Mouse (Mus musculus) midbrain, embryonic 15.5 days (tissue): Measurements from ENCODE around the gene Barhl2. TPM values are rescaled to one million over a fixed set of nuclear protein-coding genes. Genes with fewer than 3 reads are reported as not detected.

Source experiments
- ATAC-seq: fragments of 200-750 bp; cut with Nextera tagmentation; replicated peaks from 2 replicates; pipeline ENCODE4 v1.8.0; 2017; ENCODE audit warnings: moderate TSS enrichment
- H3K27ac ChIP-seq: fragments of 300-500 bp; sonication (generic); 2 replicates; pipeline ENCODE4 v1.5.1; 2015; ENCODE audit warnings: mild to moderate bottlenecking, inconsistent platforms
- H3K27me3 ChIP-seq: fragments of 300-500 bp; sonication (generic); replicated peaks from 2 replicates; pipeline ENCODE4 v1.6.1; 2015; ENCODE audit warnings: inconsistent platforms
- H3K36me3 ChIP-seq: fragments of 300-500 bp; sonication (generic); replicated peaks from 2 replicates; pipeline ENCODE4 v1.6.1; 2015; ENCODE audit warnings: inconsistent platforms
- H3K4me1 ChIP-seq: fragments of 300-500 bp; sonication (generic); 2 replicates; pipeline ENCODE4 v1.6.1; 2015; ENCODE audit warnings: inconsistent platforms
- H3K4me2 ChIP-seq: fragments of 300-500 bp; sonication (generic); 2 replicates; pipeline ENCODE4 v1.6.1; 2015; ENCODE audit warnings: inconsistent platforms, mild to moderate bottlenecking, moderate library complexity
- H3K4me3 ChIP-seq: fragments of 300-500 bp; sonication (generic); 2 replicates; pipeline ENCODE4 v1.5.1; 2015; ENCODE audit warnings: mild to moderate bottlenecking, inconsistent platforms
- H3K9ac ChIP-seq: fragments of 300-500 bp; sonication (generic); 2 replicates; pipeline ENCODE4 v1.6.1; 2015; ENCODE audit warnings: mild to moderate bottlenecking, inconsistent platforms
- H3K9me3 ChIP-seq: fragments of 300-500 bp; sonication (generic); 2 replicates; pipeline ENCODE4 v1.6.1; 2016; ENCODE audit warnings: inconsistent platforms
- WGBS: fragments of 180-500 bp; shearing (Covaris S2); methylation state at CpG from one replicate; pipeline ENCODE4 v1.1.7; 2015; ENCODE audit warnings: mixed read lengths; 5-methylcytosine and 5-hydroxymethylcytosine counted together
- polyA plus RNA-seq: library from polyadenylated mRNA; unstranded; fragments of >200 nt; fragmentation: Nextera tagmentation; extraction: Ambion mirVana; gene quantifications from 2 replicates; pipeline ENCODE4 v1.2.1, GENCODE M21; 2015

Gene Barhl2
- polyA plus RNA-seq, 1 experiment from 2014 or later: 8.5 TPM

GRCm38 (mm10) chr5:106452686-106453085 lies 5.3 kb downstream of the Barhl2 start:
- H3K9me3 ChIP-seq: no peaks in the 10 kb centered on the region

DNA sequence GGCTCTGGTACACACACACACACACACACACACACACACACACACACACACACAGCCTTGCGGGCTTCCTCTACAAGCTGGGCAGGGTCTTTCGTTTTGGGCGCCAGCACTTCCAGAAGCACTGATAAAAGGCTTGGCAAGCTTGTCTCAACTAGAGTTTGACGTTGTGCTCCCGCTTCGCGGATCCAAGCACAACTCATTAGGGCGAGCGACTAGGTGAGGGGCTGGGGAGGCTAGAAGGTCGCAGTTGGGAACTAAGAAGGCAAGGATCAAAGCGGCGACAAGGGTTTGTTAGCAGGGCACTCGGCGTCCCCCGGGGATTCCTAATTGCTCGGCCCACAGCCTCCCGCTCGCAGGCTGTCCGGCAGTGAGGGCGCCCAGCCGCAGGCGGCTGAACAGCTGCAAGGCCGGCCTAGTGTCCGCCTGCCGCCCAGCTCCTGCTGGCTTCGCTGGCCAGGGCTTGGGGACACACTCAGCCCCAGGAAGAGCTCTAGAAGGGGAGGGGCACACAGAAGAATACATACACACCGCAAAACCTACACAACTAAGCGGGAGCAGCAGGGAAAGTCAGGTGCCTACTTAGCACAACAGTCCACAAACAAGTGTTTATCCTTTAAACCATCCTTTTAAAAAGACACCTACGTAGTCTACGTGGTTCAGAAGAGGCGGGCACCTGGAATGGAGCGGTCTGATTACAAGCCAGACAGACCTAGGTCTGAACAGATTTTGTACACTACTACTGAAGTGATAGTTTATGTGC lies 6.1 kb downstream of the Barhl2 start:
- peak overlapping the region; percentile 40 for H3K4me2 ChIP-seq
- 0 out of 2 replicates have a peak, but pooled peaks have one; percentile 15 for ATAC-seq
- 2% methylated on average over 32 of the region's 32 CpGs for WGBS

More at GRCm38 (mm10) chr5:106452686-106453085, 5.3 kb downstream of the Barhl2 start:
- WGBS: 8% methylated on average over 4 of the region's 4 CpGs
- no peak for ATAC-seq
- no peaks in the 10 kb centered on the region for H3K36me3 ChIP-seq
- H3K4me2 ChIP-seq: peak overlapping the region; percentile 42; the same call in 1 of the 2 replicates
- H3K27me3 ChIP-seq: peaks cover 56% of the 10 kb centered on the region
- peaks cover 34% of the 10 kb centered on the region for H3K4me1 ChIP-seq
- H3K9ac ChIP-seq: no peak overlapping the region
- no peak overlapping the region for H3K27ac ChIP-seq
- peak overlapping the region; percentile 36 for H3K4me3 ChIP-seq

DNA sequence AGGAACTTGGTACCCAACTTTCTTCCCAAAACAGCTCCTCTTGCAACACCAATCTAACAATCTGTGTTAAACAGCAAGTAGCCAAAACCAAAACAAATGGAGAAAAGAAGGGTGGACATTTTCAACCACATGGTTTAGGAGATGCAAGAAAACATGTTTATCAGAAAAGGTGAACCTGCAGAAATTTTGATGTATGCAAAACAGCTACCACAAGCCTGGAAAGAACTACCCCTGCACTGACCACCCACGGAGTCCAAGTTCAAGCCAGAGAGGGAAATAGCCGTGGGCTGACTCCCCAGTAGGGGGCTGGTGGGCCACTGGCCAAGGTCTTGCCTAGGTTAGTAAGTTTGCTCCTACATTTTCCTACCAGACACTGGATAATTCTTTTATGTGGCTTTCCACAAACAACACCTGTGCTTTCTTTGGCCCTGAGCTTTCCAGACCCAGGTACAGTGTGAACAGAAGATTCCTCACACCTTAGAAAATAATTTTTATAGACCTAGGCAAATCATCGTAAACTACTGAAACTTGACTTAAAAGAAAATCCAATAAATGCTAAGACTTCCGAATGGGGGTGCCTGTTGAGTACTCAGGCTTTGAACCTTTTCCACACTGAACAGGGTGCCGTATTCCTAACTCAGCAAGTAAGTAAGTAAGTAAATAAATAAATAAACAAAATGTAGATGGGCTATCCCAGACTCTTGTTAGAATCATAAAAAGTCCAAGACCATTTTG lies 7.4 kb downstream of the Barhl2 start:
- ATAC-seq: no peak
- no peaks in the 10 kb centered on the region for H3K36me3 ChIP-seq
- H3K9me3 ChIP-seq: no peaks in the 10 kb centered on the region
- no peak overlapping the region for H3K4me3 ChIP-seq
- H3K4me1 ChIP-seq: peaks cover 33% of the 10 kb centered on the region
- peaks cover 68% of the 10 kb centered on the region for H3K27me3 ChIP-seq
- WGBS: 15% methylated on average over 5 of the region's 5 CpGs
- H3K9ac ChIP-seq: no peak overlapping the region
- peak overlapping the region; percentile 28 for H3K4me2 ChIP-seq
- no peak overlapping the region for H3K27ac ChIP-seq

More for the DNA sequence above, 6.1 kb downstream of the Barhl2 start:
- H3K4me3 ChIP-seq: peak overlapping the region; percentile 30
- H3K27ac ChIP-seq: peak overlapping the region; percentile 61
- peak overlapping the region; percentile 18; the same call in 1 of the 2 replicates for H3K9ac ChIP-seq
- H3K27me3 ChIP-seq: peaks cover 64% of the 10 kb centered on the region
- H3K9me3 ChIP-seq: no peaks in the 10 kb centered on the region
- no peaks in the 10 kb centered on the region for H3K36me3 ChIP-seq
- peaks cover 27% of the 10 kb centered on the region for H3K4me1 ChIP-seq

DNA sequence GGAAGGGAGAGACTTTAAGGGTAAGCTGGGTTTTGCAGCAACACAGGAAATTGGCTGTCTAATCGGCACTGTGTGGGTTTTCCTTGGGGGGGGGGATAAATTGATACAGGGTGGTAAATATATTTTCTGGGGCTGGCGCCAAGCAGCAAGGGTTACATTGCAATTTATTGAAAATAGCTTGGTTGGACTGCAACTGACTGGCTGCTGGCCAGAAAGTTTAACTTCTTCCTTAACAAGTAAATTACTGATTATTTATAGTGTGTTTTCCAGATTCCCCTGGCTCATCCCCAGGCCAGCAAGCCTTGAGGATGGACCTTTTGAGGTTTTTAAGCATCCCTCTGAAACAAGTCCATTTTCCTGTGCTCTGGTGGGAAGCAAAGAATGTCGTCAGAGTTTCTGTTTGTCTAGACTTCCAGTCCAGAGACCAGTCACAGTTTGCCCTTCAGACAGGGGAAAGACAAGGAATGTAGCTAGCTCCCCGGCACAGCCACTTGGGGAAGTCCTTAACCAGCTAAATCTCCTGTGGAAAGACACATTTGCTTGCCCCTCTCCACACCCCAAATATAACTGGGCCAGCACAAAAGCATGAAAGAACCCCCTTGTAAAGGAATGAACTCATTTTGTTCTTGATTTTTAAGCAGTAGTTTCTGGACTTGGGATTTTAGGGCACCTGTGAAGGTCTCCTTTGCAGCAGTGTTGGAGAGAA lies 8.1 kb downstream of the Barhl2 start:
- H3K4me1 ChIP-seq: peaks cover 33% of the 10 kb centered on the region
- H3K36me3 ChIP-seq: no peaks in the 10 kb centered on the region
- peaks cover 68% of the 10 kb centered on the region for H3K27me3 ChIP-seq
- H3K9ac ChIP-seq: no peak overlapping the region
- WGBS: 17% methylated on average over 4 of the region's 4 CpGs
- no peak overlapping the region for H3K4me3 ChIP-seq
- ATAC-seq: no peak
- H3K27ac ChIP-seq: no peak overlapping the region
- no peaks in the 10 kb centered on the region for H3K9me3 ChIP-seq
- peak overlapping the region; percentile 28 for H3K4me2 ChIP-seq

GRCm38 (mm10) chr5:106448798-106449125 lies 9.2 kb downstream of the Barhl2 start:
- Histone ChIP-seq H3K27me3 (peaks cover 66% of the 10 kb centered on the region), H3K36me3 (no peaks in the 10 kb centered on the region), H3K27ac (no peak overlapping the region), H3K9me3 (no peaks in the 10 kb centered on the region), H3K4me1 (peaks cover 33% of the 10 kb centered on the region), H3K4me2 (peak overlapping the region; percentile 35), H3K9ac (no peak overlapping the region), H3K4me3 (no peak overlapping the region)
- 7% methylated on average over 6 of the region's 6 CpGs for WGBS
- no peak for ATAC-seq

GRCm38 (mm10) chr5:106447951-106448797 lies 9.8 kb downstream of the Barhl2 start:
- H3K9ac ChIP-seq: no peak overlapping the region
- no peaks in the 10 kb centered on the region for H3K9me3 ChIP-seq
- H3K4me3 ChIP-seq: peak overlapping the region; percentile 1; the same call in 1 of the 2 replicates
- H3K4me1 ChIP-seq: peaks cover 27% of the 10 kb centered on the region
- 0 out of 2 replicates have a peak overlapping the region, but pooled peaks have one; percentile 1 for H3K27ac ChIP-seq
- peaks cover 61% of the 10 kb centered on the region for H3K27me3 ChIP-seq
- WGBS: 5% methylated on average over 50 of the region's 50 CpGs
- ATAC-seq: no peak
- no peaks in the 10 kb centered on the region for H3K36me3 ChIP-seq
- H3K4me2 ChIP-seq: peak overlapping the region; percentile 35

DNA sequence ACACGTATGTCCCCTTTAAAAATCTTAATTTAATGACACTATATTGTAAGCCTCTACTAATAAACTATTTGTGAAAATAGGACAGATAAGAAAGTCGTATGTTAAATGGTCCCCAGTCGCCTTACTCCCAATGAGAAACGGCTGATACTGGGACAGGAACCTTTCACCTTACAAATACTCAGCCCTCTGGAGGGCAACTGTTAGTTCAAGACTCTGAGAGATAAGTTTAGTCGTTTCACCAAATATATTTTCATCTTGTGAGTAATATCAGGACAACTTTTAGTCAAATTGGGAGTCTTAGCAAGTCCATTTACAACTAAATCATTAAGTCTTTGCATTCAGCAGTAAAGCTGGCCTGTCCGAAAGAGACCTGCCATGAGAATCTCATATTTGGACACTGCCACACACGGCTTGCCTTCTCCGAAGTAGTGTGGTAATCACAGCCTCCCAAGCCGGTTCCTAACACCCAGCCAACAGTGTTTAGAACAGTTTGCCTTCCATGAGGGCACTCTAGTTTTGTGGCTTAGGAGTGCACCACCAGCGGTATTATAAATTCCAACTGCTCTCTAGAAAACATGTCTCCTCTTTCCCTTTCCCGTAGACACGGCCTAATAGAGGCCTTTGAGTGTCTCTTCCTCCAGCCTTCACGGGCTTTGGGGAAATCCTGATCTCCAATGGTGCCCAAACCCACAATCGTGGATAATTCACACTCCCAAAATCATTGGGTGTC lies 10.7 kb downstream of the Barhl2 start:
- Histone ChIP-seq H3K9me3 (no peaks in the 10 kb centered on the region), H3K27ac (no peak overlapping the region), H3K4me2 (0 out of 2 replicates have a peak overlapping the region, but pooled peaks have one; percentile 35), H3K4me3 (no peak overlapping the region), H3K4me1 (peaks cover 25% of the 10 kb centered on the region), H3K27me3 (peaks cover 58% of the 10 kb centered on the region), H3K36me3 (no peaks in the 10 kb centered on the region), H3K9ac (no peak overlapping the region)
- WGBS: 30% methylated on average over 14 of the region's 14 CpGs
- no peak for ATAC-seq

- Histone ChIP-seq H3K9me3 (no peaks in the 10 kb centered on the region), H3K36me3 (no peaks in the 10 kb centered on the region), H3K9ac (no peak overlapping the region), H3K27ac (no peak overlapping the region), H3K27me3 (peaks cover 56% of the 10 kb centered on the region), H3K4me3 (no peak overlapping the region), H3K4me1 (peaks cover 20% of the 10 kb centered on the region), H3K4me2 (no peak overlapping the region)
- WGBS: 4% methylated on average over 8 of the region's 8 CpGs
- ATAC-seq: peak; percentile 85
Measured at GRCm38 (mm10) chr5:106446593-106446992, 11.4 kb downstream of the Barhl2 start.

GRCm38 (mm10) chr5:106445681-106446080 lies 12.3 kb downstream of the Barhl2 start:
- Histone ChIP-seq H3K9me3 (no peaks in the 10 kb centered on the region), H3K4me3 (no peak overlapping the region), H3K4me2 (no peak overlapping the region), H3K9ac (no peak overlapping the region), H3K27me3 (peaks cover 53% of the 10 kb centered on the region), H3K4me1 (peaks cover 19% of the 10 kb centered on the region), H3K36me3 (no peaks in the 10 kb centered on the region), H3K27ac (no peak overlapping the region)
- ATAC-seq: no peak
- WGBS: 83% methylated on average over 3 of the region's 3 CpGs

DNA sequence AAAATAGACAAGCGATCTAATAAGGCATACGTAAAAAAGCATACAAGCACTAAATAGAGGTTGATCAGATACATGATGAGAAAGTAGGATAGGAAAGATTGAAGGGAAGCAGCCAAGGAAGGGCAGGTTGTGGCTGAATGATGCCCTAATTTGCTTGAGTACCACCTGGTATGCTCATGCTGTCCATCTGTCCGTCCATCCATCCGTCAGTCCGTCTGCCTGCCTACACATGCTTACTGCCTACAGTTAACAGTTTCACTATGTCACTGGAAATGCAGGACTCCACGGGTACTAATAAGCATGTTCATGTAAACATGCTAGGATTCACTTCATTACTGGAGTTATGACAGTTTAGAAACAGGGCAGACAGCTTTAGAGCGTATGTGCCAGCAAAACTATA lies 19.1 kb downstream of the Barhl2 start:
- Histone ChIP-seq H3K36me3 (no peaks in the 10 kb centered on the region), H3K4me3 (no peak overlapping the region), H3K9ac (no peak overlapping the region), H3K27ac (no peak overlapping the region), H3K4me1 (no peaks in the 10 kb centered on the region), H3K27me3 (0 out of 2 replicates have a peak, but pooled peaks cover 3% of the 10 kb centered on the region), H3K9me3 (no peaks in the 10 kb centered on the region), H3K4me2 (no peak overlapping the region)
- 93% methylated on average over 7 of the region's 7 CpGs for WGBS
- no peak for ATAC-seq

DNA sequence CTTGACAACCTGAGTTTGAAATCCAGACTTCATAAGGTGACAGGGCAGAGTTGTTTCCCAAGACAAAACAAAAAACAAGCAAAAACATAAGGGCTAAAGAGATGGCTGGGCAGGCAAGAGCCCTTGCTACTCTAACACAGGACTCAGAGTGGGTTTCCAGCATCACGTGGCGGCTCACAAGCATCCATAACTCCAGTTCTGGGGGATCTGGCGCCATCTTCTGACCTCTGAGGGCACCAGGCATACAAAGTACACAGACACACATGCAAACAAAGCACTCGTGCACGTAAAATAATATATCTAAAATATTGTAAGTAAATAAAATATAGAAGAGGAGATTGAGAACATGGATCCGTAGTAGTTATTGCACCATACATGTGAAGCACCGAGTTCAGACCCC lies 31.9 kb downstream of the Barhl2 start:
- Histone ChIP-seq H3K36me3 (no peaks in the 10 kb centered on the region), H3K4me2 (no peak overlapping the region), H3K9me3 (no peaks in the 10 kb centered on the region), H3K9ac (no peak overlapping the region), H3K4me1 (no peaks in the 10 kb centered on the region), H3K27ac (no peak overlapping the region), H3K4me3 (no peak overlapping the region), H3K27me3 (no peaks in the 10 kb centered on the region)
- ATAC-seq: no peak
- 73% methylated on average over 7 of the region's 7 CpGs for WGBS
